Mouse (Mus musculus): Measurements from ENCODE around the gene Rap2a.

Rap2a gene

DNA sequence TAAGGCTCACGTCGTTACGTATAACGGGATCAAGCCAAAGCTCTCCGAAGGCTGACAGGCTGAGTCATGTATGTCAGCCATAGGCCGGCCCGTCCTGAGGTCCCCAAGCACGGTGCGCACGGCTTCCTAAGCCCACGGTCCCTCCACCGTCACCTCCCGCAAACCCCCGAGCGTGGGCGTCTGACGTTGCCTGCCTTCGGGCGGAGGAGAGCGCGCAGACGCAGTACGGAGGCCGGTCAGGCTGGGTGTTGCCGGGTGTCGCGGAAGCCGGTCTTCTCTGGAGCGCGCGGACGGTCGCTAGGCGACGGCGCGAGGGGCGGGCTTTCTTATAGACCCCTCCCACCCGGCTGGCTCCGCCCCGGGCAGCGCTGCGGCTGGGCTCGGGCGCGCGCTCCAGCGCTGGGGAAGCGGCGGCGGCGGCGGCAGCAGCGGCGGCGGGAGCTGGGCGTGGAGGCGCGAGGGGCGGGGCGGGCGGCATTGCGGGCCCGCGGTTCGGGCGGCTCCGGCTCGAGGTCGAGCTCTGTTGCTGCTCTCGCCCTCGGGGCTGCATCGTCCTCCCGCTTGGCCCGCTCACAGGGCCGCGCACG, at the start of gene Rap2a:
Gene Rap2a (plus strand): TSS at position 463 of the 587 bp plus-strand sequence.
- DNase-seq, result peak; percentile 96 to 98

GRCm38 (mm10) chr14:120428497-120428896, 49.7 kb upstream of the Rap2a start:
- DNase-seq, result no peak

- no peak for DNase-seq
These were observed 45.5 kb upstream of the Rap2a start for GRCm38 (mm10) chr14:120432773-120433172.

DNA sequence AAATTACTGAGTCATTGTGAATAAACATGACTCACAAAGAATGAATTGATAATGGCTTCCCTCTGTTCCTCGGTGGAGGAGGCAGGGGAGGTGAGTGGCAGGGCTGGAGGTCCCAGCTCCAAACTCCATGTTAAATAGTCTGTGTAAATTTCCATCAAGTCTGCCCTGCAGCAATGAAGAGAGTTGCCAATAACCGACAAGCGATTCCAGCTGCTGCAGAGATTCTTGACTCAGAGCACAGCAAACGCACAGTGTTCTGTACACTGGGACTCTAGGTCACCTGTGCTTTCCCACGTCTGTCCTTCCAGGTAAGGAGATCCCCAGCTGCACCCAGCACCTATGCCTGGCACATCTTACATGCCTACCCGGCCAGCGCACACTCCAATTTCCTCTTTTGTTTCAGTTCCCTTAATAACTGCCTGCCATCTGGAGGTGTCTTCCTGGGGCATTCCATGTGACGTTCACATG, 44.3 kb upstream of the Rap2a start:
- no peak for DNase-seq

GRCm38 (mm10) chr14:120434831-120435230, 43.4 kb upstream of the Rap2a start:
- DNase-seq, result no peak

- no peak for DNase-seq
These were observed 37.5 kb upstream of the Rap2a start for GRCm38 (mm10) chr14:120440716-120441115.

- DNase-seq, result no peak
These were observed 37.0 kb upstream of the Rap2a start for GRCm38 (mm10) chr14:120441256-120441655.

DNA sequence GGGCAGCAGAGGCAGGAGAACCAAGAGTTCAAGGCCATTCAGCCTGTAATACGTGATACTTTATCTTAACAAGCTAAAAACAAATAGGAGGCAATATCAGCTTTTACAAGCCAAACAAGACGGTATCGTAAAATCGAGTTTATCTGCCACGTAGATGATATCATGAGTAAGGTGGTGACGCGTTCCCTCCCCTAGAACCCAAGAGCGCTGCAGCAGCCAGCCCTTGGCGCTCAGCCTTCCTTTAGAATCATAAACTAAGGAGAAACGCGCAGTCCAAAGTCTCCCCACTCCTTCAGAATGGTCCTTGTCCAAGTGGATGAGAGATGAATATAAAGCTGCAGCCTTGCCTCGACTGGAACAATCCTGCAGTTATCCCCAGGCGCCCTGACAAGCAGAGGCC, 36.4 kb upstream of the Rap2a start:
- DNase-seq, result no peak

DNA sequence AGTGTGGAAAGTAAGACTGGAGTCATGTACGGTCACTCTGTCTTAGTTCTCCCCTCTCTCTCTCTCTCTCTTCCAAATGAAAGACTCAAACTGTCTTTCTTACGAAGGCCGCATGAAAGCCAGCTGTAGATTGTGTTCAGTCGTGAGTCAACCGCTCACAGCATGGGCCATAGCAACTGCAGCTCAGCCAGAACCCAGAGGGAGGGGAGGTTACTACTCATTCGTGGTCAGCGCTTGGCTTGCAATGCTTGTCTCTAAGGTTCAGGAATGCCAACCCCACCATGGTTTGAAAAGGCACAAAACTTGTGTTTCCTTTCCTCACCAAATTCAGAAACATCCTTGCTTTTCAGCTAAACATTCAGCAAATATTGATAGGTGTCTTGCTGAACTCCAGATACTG, 24.0 kb upstream of the Rap2a start:
- no peak for DNase-seq

DNA sequence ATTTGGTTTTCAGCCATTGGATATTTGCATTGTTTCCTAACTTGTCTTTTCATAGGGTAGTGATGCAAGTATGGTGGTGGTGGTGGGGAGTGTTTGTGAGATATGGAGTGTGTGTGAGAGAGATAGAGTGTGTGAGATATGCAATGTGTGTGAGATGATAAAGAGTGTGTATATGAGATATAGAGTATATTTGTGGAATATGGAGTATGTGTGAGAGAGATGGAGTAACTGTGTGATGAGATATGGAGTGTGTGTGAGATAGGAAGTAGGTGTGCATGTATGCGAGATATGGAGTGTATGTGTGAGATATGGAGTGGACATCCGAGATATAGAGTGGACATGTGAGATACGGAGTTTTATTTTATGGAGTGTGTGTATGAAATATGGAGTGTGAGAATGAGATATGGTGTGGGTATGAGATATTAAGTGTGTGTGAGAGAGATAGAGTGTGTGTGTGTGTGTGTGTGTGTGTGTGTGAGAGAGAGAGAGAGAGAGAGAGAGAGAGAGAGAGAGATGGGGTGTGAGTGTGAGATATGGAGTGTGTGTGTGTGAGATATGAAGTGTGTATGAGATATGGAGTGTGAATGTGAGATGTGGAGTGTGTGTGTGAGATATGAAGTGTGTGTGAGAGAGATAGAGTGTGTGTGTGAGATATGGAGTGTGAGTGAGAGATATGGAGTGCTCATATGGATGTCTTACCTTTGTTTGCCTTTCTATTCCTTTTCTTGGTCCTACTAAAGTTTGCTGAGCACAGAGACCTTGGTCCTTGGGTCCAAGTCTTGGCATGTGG, 14.1 kb upstream of the Rap2a start:
- DNase-seq, result no peak

- DNase-seq, result peak in 1 of 2 experiments; percentile 21
These were observed 11.4 kb upstream of the Rap2a start for GRCm38 (mm10) chr14:120466816-120467215.

DNA sequence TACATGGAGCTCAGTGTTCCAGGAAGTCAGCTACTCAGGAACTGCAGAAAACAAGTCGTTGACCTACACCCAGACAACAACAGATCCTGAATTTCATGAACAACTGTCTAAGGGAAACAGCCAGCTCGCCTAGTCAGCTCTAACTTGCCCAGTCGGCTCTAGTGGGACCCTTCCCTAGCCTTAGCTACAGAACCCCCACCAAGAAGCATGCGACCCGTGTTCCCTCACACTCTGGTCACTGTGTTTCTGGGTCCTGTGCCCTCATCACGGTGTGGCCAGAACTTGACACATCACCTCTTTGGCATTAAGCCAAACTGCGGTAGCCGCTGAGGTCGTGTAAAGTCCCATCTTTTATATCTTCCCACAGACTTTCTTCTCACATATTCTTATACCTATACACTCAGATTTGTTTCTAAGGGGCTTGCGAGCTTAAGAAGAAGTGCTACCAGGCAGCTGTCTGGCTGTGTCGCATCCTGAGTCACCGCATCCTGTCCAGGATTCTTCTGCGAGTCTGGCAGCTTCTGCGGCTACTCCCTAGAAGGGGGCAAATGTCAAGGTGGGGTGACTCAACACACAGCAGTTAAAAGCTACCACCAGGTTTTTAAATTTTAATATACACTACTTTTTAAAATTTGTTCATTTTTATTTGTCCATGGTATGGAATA, 9.0 kb upstream of the Rap2a start:
- no peak for DNase-seq

GRCm38 (mm10) chr14:120476186-120476697, 2.0 kb upstream of the Rap2a start:
- no peak for DNase-seq

DNA sequence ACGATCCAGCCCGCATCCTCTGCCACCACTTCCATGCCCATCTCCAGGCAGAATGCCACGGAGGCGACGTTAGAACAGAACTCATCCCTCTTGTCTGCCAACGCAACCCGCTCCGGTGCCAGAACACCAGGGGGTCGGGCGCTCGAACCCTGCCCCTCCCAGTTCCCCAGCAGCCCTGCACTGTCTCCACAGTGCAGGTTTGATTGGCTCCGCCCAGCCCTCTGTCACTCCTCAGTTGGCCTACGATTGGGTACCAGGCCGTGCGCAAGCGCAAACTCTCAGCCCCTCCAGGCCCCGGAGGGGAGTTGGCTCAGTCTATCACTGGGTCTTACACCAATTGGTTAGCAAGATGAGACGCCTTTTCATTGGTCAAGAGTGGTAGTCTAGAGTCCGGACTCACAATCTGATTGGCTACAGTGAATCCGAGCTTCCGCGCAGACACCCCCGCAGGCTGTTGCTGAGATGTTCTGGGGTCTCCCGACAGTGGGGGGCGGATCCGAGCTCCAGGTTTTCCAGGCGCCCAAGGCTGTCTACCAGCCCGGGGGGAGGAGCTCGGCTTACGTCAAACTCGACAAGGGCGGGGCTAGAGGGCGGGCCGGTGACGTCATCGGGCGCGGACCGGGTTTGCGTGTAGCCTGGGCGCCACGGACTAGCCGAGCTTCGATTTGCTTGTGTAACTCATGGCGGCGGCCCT, 809 bp upstream of the Rap2a start:
- peak; percentile 99 for DNase-seq

DNA sequence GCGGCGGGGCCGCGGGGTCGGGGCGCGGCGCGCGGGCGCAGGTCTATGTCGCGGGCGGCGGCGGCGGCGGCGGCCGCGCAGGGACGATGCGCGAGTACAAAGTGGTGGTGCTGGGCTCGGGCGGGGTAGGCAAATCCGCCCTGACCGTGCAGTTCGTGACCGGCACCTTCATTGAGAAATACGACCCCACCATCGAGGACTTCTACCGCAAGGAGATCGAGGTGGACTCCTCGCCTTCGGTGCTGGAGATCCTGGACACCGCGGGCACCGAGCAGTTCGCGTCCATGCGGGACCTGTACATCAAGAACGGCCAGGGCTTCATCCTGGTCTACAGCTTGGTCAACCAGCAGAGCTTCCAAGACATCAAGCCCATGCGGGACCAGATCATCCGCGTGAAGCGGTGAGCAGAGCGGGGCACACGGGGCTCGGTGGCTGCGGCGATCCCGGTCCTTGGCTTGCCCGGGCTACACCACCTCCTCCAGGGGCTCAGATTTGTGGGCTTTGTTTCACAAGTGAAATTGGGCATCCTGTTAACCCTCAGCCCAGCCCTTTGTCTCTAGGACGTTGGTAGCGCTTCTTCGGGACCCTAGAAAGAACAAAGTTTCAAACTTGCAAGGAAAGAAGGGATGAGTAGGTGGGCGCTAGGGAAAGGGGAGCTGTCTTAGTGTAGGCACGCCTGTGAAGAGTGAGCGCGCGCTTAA, 547 bp downstream of the Rap2a start:
- DNase-seq, result peak in 1 of 2 experiments; percentile 62

- no peak for DNase-seq
These were observed 2.2 kb downstream of the Rap2a start for GRCm38 (mm10) chr14:120480341-120480900.

GRCm38 (mm10) chr14:120480927-120481326, 2.7 kb downstream of the Rap2a start:
- no peak for DNase-seq

GRCm38 (mm10) chr14:120484561-120484960, 6.3 kb downstream of the Rap2a start:
- DNase-seq, result no peak

DNA sequence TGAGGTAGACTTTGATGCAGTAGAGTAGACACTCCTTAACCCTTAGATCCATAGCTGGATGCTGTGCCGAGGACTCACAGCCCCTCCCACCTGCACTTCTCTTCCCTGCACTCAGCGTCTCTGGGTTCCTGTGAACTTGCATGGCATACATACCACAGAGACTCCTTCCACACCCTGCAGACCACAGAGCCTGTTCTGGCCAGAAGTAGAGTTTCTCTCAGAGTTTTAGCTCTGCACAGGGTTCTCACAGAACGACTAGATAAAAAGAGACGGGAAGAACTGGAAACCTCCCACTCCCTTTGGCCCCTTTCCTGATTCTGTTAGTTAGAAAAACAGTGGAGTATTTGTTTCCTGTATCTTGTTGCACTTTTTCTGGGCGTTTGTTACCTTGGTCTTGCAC, 18.0 kb downstream of the Rap2a start:
- DNase-seq, result no peak

DNA sequence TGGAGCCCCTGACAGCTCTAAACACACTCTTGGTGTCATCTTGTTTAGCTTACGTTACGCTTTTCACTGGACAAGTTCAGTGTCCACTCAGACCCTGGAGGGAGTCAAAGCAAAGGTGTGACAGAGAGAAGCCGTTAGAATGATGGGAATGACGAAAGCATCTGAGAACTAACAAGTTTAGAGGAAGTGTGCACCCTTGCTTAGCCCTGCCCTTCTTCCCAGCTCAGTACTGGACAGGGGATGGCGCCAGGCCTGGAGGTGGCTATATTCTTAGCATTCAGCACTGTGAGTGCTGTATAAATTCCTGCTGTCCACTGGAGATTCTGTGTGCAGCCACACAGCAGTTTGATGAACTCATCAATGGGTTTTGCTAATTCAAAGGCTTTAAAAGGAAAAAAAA, 18.6 kb downstream of the Rap2a start:
- DNase-seq, result no peak

DNA sequence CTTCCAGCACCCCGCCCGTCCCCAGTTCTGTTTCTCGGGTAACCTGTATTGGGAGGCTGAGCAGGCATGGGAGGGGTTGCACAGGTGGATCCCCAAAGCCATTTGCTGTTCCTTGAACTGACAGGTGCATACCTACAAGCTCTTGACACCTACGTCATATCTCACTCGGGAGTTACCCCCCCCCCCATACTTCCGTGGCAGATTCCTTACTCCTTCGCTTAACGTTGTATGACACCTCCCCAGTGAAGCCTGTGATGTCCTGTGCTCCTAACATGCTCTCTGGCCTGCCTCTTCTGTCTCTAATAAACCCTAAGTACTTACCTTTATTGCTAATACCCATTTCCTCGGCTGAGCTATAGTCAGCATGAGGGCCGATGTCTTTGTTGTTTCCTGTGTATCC, 20.9 kb downstream of the Rap2a start:
- no peak for DNase-seq

DNA sequence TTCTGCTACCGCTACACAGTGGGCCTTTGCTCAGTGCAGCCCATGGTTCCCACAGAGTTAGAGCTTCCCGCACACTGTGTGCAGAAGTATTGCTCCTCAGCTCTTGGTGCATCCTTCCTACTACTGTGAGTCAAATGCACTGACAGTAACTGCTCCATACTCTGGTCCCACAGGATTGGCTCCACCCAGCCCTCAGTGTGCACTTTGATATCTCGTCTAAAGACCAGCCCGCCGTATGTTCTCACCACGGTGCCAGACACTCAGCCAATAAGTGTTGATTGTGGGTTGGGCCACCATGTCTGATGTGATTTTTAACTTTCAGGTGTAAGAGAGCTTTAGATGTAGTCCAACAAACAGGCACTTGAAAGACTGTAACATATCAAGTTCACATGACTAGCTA, 21.4 kb downstream of the Rap2a start:
- no peak for DNase-seq
